Mouse (Mus musculus): Measurements from ENCODE around the gene Gm42372.

- TF ChIP-seq GATA1 (IDR thresholded peaks at IDR 0.05; ENCODE audit: borderline replicate concordance, low read length) (no peak), FLI1 (IDR thresholded peaks at IDR 0.05; ENCODE audit: low read length) (no peak)
Measured at GRCm38 (mm10) chr7:16938117-16938791, 44.6 kb upstream of the Gm42372 start.

All from megakaryocyte, embryonic 14.5 days (primary cell).